Mouse (Mus musculus): ENCODE measurements around the gene Gm5152. TPM values are rescaled to one million over a fixed set of nuclear protein-coding genes. Genes with fewer than 3 reads are reported as not detected.
"Not testable (repeated sequence)": the region's sequence is repeated elsewhere in the genome, so short reads cannot be mapped to it uniquely, and the experiment has no call there.

Gm5152 gene
- polyA plus RNA-seq (2012): not detected in 2 replicates

GRCm38 (mm10) chr5:10246426-10246825, at the start of gene Gm5152:
Gm5152 (minus strand) TSS chr5:10246526.
- TF ChIP-seq GATA1 (IDR thresholded peaks at IDR 0.05; ENCODE audit: low read length): not testable (repeated sequence)

- no peak for TF ChIP-seq GATA1 (IDR thresholded peaks at IDR 0.05; ENCODE audit: low read length)
Measured at GRCm38 (mm10) chr5:10220317-10220716, 26.0 kb downstream of the Gm5152 start.

- TF ChIP-seq GATA1 (IDR thresholded peaks at IDR 0.05; ENCODE audit: low read length): no peak
Measured at GRCm38 (mm10) chr5:10203067-10203466, 43.3 kb downstream of the Gm5152 start.

GRCm38 (mm10) chr5:10196880-10197279, 49.4 kb downstream of the Gm5152 start:
- no peak for TF ChIP-seq GATA1 (IDR thresholded peaks at IDR 0.05; ENCODE audit: low read length)
